Mouse (Mus musculus) testis, adult 2 months (tissue): ENCODE measurements around the gene Il17rb.

Experiments
- CTCF ChIP-seq: fragments of 200-500 bp; IDR thresholded peaks from 2 replicates; pipeline ENCODE4 v1.5.1; 2012; ENCODE audit warnings: low read depth, mild to moderate bottlenecking, inconsistent platforms, low read length, moderate library complexity; ENCODE audit not compliant: control insufficient read depth, insufficient read depth, insufficient replicate concordance
- POLR2A ChIP-seq: fragments of 200-500 bp; IDR thresholded peaks from 2 replicates; pipeline ENCODE4 v1.6.1; 2012; ENCODE audit warnings: low read depth, mild to moderate bottlenecking, inconsistent platforms, low read length, moderate library complexity; ENCODE audit not compliant: control insufficient read depth

- TF ChIP-seq CTCF (no peak), POLR2A (no peak)
These were observed 9.7 kb upstream of the Il17rb start for GRCm38 (mm10) chr14:30018463-30018801.
